Mouse (Mus musculus): Measurements from ENCODE around the gene Cpe. TPM values are rescaled to one million over a fixed set of nuclear protein-coding genes. Genes with fewer than 3 reads are reported as not detected.

Gene Cpe
- polyA plus RNA-seq, 1 experiment, result not detected

- no peak for TF ChIP-seq GATA1 (IDR thresholded peaks at IDR 0.05; ENCODE audit: low read length)
These were observed 37.8 kb downstream of the Cpe start for GRCm38 (mm10) chr8:64655087-64655486.

GRCm38 (mm10) chr8:64652285-64652684 lies 40.6 kb downstream of the Cpe start:
- no peak for TF ChIP-seq GATA1 (IDR thresholded peaks at IDR 0.05; ENCODE audit: low read length)

- TF ChIP-seq GATA1 (IDR thresholded peaks at IDR 0.05; ENCODE audit: low read length), result no peak
These were observed 44.8 kb downstream of the Cpe start for GRCm38 (mm10) chr8:64648063-64648462.

- TF ChIP-seq GATA1 (IDR thresholded peaks at IDR 0.05; ENCODE audit: low read length), result no peak
These were observed 45.7 kb downstream of the Cpe start for GRCm38 (mm10) chr8:64647148-64647547.

GRCm38 (mm10) chr8:64646421-64646820 lies 46.4 kb downstream of the Cpe start:
- TF ChIP-seq GATA1 (IDR thresholded peaks at IDR 0.05; ENCODE audit: low read length), result no peak

- TF ChIP-seq GATA1 (IDR thresholded peaks at IDR 0.05; ENCODE audit: low read length), result no peak
These were observed 48.5 kb downstream of the Cpe start for GRCm38 (mm10) chr8:64644108-64645005.

GRCm38 (mm10) chr8:64643382-64643781 lies 49.5 kb downstream of the Cpe start:
- TF ChIP-seq GATA1 (IDR thresholded peaks at IDR 0.05; ENCODE audit: low read length), result no peak

GRCm38 (mm10) chr8:64642799-64643198 lies 50.1 kb downstream of the Cpe start:
- TF ChIP-seq GATA1 (IDR thresholded peaks at IDR 0.05; ENCODE audit: low read length), result no peak

GRCm38 (mm10) chr8:64640599-64640998 lies 52.3 kb downstream of the Cpe start:
- no peak for TF ChIP-seq GATA1 (IDR thresholded peaks at IDR 0.05; ENCODE audit: low read length)

GRCm38 (mm10) chr8:64639676-64640075 lies 53.2 kb downstream of the Cpe start:
- TF ChIP-seq GATA1 (IDR thresholded peaks at IDR 0.05; ENCODE audit: low read length), result no peak

GRCm38 (mm10) chr8:64634901-64635300 lies 58.0 kb downstream of the Cpe start:
- TF ChIP-seq GATA1 (IDR thresholded peaks at IDR 0.05; ENCODE audit: low read length), result no peak

GRCm38 (mm10) chr8:64634131-64634865 lies 58.6 kb downstream of the Cpe start:
- no peak for TF ChIP-seq GATA1 (IDR thresholded peaks at IDR 0.05; ENCODE audit: low read length)

GRCm38 (mm10) chr8:64632169-64632568 lies 60.7 kb downstream of the Cpe start:
- TF ChIP-seq GATA1 (IDR thresholded peaks at IDR 0.05; ENCODE audit: low read length), result no peak

- no peak for TF ChIP-seq GATA1 (IDR thresholded peaks at IDR 0.05; ENCODE audit: low read length)
These were observed 61.1 kb downstream of the Cpe start for GRCm38 (mm10) chr8:64631761-64632160.

- TF ChIP-seq GATA1 (IDR thresholded peaks at IDR 0.05; ENCODE audit: low read length), result no peak
These were observed 63.7 kb downstream of the Cpe start for GRCm38 (mm10) chr8:64629034-64629760.

GRCm38 (mm10) chr8:64628039-64628438 lies 64.8 kb downstream of the Cpe start:
- TF ChIP-seq GATA1 (IDR thresholded peaks at IDR 0.05; ENCODE audit: low read length), result no peak
